Mouse (Mus musculus) CH12.LX (cell line): ENCODE measurements at regions not wholly inside any gene's neighbourhood (a gene's known extent, or its start where the extent isn't known, plus 50 kb on each side); places are given as distances from the start of the nearest gene placed in this dataset.

ENCODE experiments used
- CHD1 ChIP-seq: IDR thresholded peaks from 2 replicates; pipeline ENCODE4 v1.6.1; 2012; ENCODE audit warnings: low read depth, low read length, improper control_type of control experiment, inconsistent platforms
- CTCF ChIP-seq, 2 experiments: IDR thresholded peaks in 1 of 2; conservative IDR thresholded peaks in 1 of 2; 2 replicates each; pipeline ENCODE4 v1.5.1; 2011 to 2012; ENCODE audit warnings: low read depth in 2 of 2, low read length in 2 of 2, improper control_type of control experiment in 1 of 2, inconsistent platforms in 1 of 2, mild to moderate bottlenecking in 1 of 2, moderate library complexity in 1 of 2
- EP300 ChIP-seq: IDR thresholded peaks from 2 replicates; pipeline ENCODE4 v1.6.1; 2011; ENCODE audit warnings: low read length, improper control_type of control experiment
- HCFC1 ChIP-seq: IDR thresholded peaks from 2 replicates; pipeline ENCODE4 v1.6.1; 2012; ENCODE audit warnings: low read depth, mild to moderate bottlenecking, inconsistent platforms, low read length, improper control_type of control experiment
- JUND ChIP-seq: conservative IDR thresholded peaks from 2 replicates; pipeline ENCODE4 v1.6.1; 2011; ENCODE audit warnings: low read depth, low read length, improper control_type of control experiment
- MAX ChIP-seq: IDR thresholded peaks from 2 replicates; pipeline ENCODE4 v1.6.1; 2011; ENCODE audit warnings: low read length, improper control_type of control experiment
- MEF2A ChIP-seq: IDR thresholded peaks from 2 replicates; pipeline ENCODE4 v1.6.1; 2014; ENCODE audit warnings: low read depth, mild to moderate bottlenecking, inconsistent platforms, low read length, improper control_type of control experiment, borderline replicate concordance
- POLR2A ChIP-seq: IDR thresholded peaks from 2 replicates; pipeline ENCODE4 v1.6.1; 2011; ENCODE audit warnings: low read depth, mild to moderate bottlenecking, improper control_type of control experiment, low read length
- POLR2AphosphoS2 ChIP-seq: IDR thresholded peaks from 2 replicates; pipeline ENCODE4 v1.6.1; 2011; ENCODE audit warnings: low read depth, low read length, improper control_type of control experiment
- SIN3A ChIP-seq: IDR thresholded peaks from 2 replicates; pipeline ENCODE4 v1.6.1; 2012; ENCODE audit warnings: low read length, improper control_type of control experiment, inconsistent platforms
- UBTF ChIP-seq: IDR thresholded peaks from 2 replicates; pipeline ENCODE4 v1.6.1; 2012; ENCODE audit warnings: low read depth, mild to moderate bottlenecking, inconsistent platforms, low read length, improper control_type of control experiment, moderate library complexity
- USF1 ChIP-seq: IDR thresholded peaks from 2 replicates; pipeline ENCODE4 v1.6.1; 2014; ENCODE audit warnings: low read depth, mild to moderate bottlenecking, inconsistent platforms, low read length, improper control_type of control experiment
- ZKSCAN1 ChIP-seq: IDR thresholded peaks from 2 replicates; pipeline ENCODE4 v1.6.1; 2012; ENCODE audit warnings: low read depth, inconsistent platforms, low read length, improper control_type of control experiment, borderline replicate concordance

DNA sequence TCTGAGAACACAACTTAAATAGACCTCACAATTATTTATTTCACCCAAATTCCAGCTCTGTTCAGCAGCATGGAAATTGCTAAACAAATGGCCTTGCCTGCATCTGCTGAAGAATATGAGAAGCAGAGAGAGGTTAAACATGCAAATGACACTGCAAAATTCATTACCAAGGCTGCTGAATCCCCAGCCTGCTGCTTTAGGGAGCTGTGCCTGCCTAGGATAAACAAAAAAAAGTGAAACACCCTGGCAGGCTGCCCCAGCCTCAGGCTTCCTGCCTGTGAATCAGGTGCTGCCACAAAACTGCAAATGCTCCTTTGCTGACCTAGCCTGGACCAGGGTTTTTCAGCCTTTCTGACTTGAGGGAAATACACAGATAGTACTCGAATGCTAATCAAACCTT is 346.4 kb upstream of the Lrrc3b start:
- no peak for TF ChIP-seq HCFC1
- TF ChIP-seq USF1, result no peak
- no peak for TF ChIP-seq POLR2A
- no peak for TF ChIP-seq CTCF (conservative IDR thresholded peaks at IDR 0.05 in 1 of 2, IDR thresholded peaks at IDR 0.05 in 1 of 2; ENCODE audit: low read depth in 2 of 2, low read length in 2 of 2)
- TF ChIP-seq UBTF, result no peak
- no peak for TF ChIP-seq MAX
- no peak for TF ChIP-seq EP300
- TF ChIP-seq POLR2AphosphoS2, result no peak
- 0 out of 2 replicates have a peak, but pooled peaks have one; percentile 38 for TF ChIP-seq MEF2A
- no peak for TF ChIP-seq SIN3A
- TF ChIP-seq ZKSCAN1, result no peak
- no peak for TF ChIP-seq JUND
- TF ChIP-seq CHD1, result no peak
